Mouse (Mus musculus): ENCODE data around the gene Hs2st1.

DNA sequence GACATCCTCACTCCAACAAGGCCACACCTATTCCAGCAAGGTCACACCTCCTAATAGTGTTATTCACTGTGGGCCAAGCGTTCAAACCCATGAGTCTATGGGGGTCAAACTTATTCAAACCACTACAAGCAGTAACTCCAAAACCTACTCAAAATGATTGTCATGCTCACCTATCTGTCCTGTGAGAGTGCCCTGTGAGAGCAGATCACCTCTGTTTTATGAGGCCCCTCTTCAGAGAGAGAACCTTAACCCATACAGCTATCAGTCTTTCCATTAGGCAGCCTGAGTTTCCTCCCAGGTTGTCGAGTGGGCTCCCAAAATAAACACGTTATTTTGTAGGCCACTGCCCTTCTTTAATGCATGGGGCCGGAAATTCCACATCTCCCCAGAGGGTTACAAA is 32.4 kb upstream of the Hs2st1 start:
- TF ChIP-seq TAL1 (IDR thresholded peaks at IDR 0.05; ENCODE audit: low read length), result no peak
- no peak for TF ChIP-seq GATA1 (IDR thresholded peaks at IDR 0.05; ENCODE audit: low read length)

All from erythroblast, embryonic 14.5 days (primary cell).